Mouse (Mus musculus): ENCODE results near the gene Nfe2l2. TPM values are rescaled to one million over a fixed set of nuclear protein-coding genes. Genes with fewer than 3 reads are reported as not detected.

Nfe2l2 gene
- 39.4 and 41.5 TPM in 2 replicates for polyA plus RNA-seq (2015; fragmentation: Nextera tagmentation; extraction: Ambion mirVana)

- WGBS = under 1% methylated on average over 58 of the region's 58 CpGs
- peaks cover 35% of the 10 kb centered on the region for H3K4me1 ChIP-seq
- peak within 1 kb of the TSS; percentile 77 for H3K4me2 ChIP-seq
- peak within 1 kb of the TSS; percentile 83 for H3K4me3 ChIP-seq
- no peaks in the 10 kb centered on the region for H3K27me3 ChIP-seq
- peak within 1 kb of the TSS; percentile 98 for H3K27ac ChIP-seq
- peaks cover 4% of the 10 kb centered on the region; the same call in 1 of the 2 replicates for H3K9me3 ChIP-seq
- 0 out of 2 replicates have a peak, but pooled peaks cover 1% of the 10 kb centered on the region for H3K36me3 ChIP-seq
- peak; percentile 89 for ATAC-seq (ENCODE audit: insufficient number of reproducible peaks, insufficient read depth, low FRiP score, low TSS enrichment, low read depth)
- H3K9ac ChIP-seq = peak within 1 kb of the TSS; percentile 91
Measured at GRCm38 (mm10) chr2:75704234-75705161, at the start of gene Nfe2l2. Gene Nfe2l2, minus strand, starts transcription at chr2:75704641.

- no peaks in the 10 kb centered on the region for H3K9me3 ChIP-seq
- H3K4me2 ChIP-seq = no peak overlapping the region
- 87% methylated on average over 22 of the region's 22 CpGs for WGBS
- H3K36me3 ChIP-seq = no peaks in the 10 kb centered on the region
- peaks cover 17% of the 10 kb centered on the region for H3K4me1 ChIP-seq
- no peak overlapping the region for H3K9ac ChIP-seq
- no peak overlapping the region for H3K27ac ChIP-seq
- H3K4me3 ChIP-seq = no peak overlapping the region
- ATAC-seq (ENCODE audit: insufficient number of reproducible peaks, insufficient read depth, low FRiP score, low TSS enrichment, low read depth) = no peak
- no peaks in the 10 kb centered on the region for H3K27me3 ChIP-seq
Measured at GRCm38 (mm10) chr2:75752306-75753175, 48.1 kb upstream of the Nfe2l2 start.

- no peak for ATAC-seq (ENCODE audit: insufficient number of reproducible peaks, insufficient read depth, low FRiP score, low TSS enrichment, low read depth)
- Histone ChIP-seq H3K9ac (no peak overlapping the region), H3K4me3 (no peak overlapping the region), H3K27ac (no peak overlapping the region), H3K4me1 (peaks cover 10% of the 10 kb centered on the region), H3K9me3 (no peaks in the 10 kb centered on the region), H3K27me3 (no peaks in the 10 kb centered on the region), H3K4me2 (no peak overlapping the region), H3K36me3 (no peaks in the 10 kb centered on the region)
- WGBS = 63% methylated on average over 6 of the region's 6 CpGs
Measured at GRCm38 (mm10) chr2:75751896-75752295, 47.5 kb upstream of the Nfe2l2 start.

GRCm38 (mm10) chr2:75750869-75751268, 46.4 kb upstream of the Nfe2l2 start:
- no peak for ATAC-seq (ENCODE audit: insufficient number of reproducible peaks, insufficient read depth, low FRiP score, low TSS enrichment, low read depth)
- Histone ChIP-seq H3K4me1 (peaks cover under 1% of the 10 kb centered on the region; the same call in 1 of the 2 replicates), H3K27me3 (no peaks in the 10 kb centered on the region), H3K36me3 (no peaks in the 10 kb centered on the region), H3K9ac (no peak overlapping the region), H3K9me3 (no peaks in the 10 kb centered on the region), H3K4me2 (no peak overlapping the region), H3K4me3 (no peak overlapping the region), H3K27ac (no peak overlapping the region)
- WGBS = 81% methylated on average over 10 of the region's 10 CpGs

GRCm38 (mm10) chr2:75750043-75750718, 45.7 kb upstream of the Nfe2l2 start:
- H3K9ac ChIP-seq = no peak overlapping the region
- no peaks in the 10 kb centered on the region for H3K9me3 ChIP-seq
- WGBS = 76% methylated on average over 2 of the region's 2 CpGs

GRCm38 (mm10) chr2:75748841-75749240, 44.4 kb upstream of the Nfe2l2 start:
- H3K4me2 ChIP-seq = no peak overlapping the region
- no peak overlapping the region for H3K4me3 ChIP-seq
- H3K9ac ChIP-seq = no peak overlapping the region
- no peak overlapping the region for H3K27ac ChIP-seq
- no peaks in the 10 kb centered on the region for H3K4me1 ChIP-seq
- no peaks in the 10 kb centered on the region for H3K9me3 ChIP-seq
- H3K36me3 ChIP-seq = no peaks in the 10 kb centered on the region
- no peaks in the 10 kb centered on the region for H3K27me3 ChIP-seq
- ATAC-seq (ENCODE audit: insufficient number of reproducible peaks, insufficient read depth, low FRiP score, low TSS enrichment, low read depth) = no peak
- 40% methylated on average over 6 of the region's 6 CpGs for WGBS

More at GRCm38 (mm10) chr2:75750043-75750718, 45.7 kb upstream of the Nfe2l2 start:
- Histone ChIP-seq H3K4me2 (no peak overlapping the region), H3K4me1 (no peaks in the 10 kb centered on the region), H3K36me3 (no peaks in the 10 kb centered on the region), H3K27ac (no peak overlapping the region), H3K4me3 (no peak overlapping the region), H3K27me3 (no peaks in the 10 kb centered on the region)
- no peak for ATAC-seq (ENCODE audit: insufficient number of reproducible peaks, insufficient read depth, low FRiP score, low TSS enrichment, low read depth)

GRCm38 (mm10) chr2:75737006-75737503, 32.6 kb upstream of the Nfe2l2 start:
- ATAC-seq (ENCODE audit: insufficient number of reproducible peaks, insufficient read depth, low FRiP score, low TSS enrichment, low read depth) = no peak
- Histone ChIP-seq H3K4me2 (no peak overlapping the region), H3K9me3 (no peaks in the 10 kb centered on the region), H3K36me3 (no peaks in the 10 kb centered on the region), H3K4me3 (no peak overlapping the region), H3K4me1 (no peaks in the 10 kb centered on the region), H3K27ac (no peak overlapping the region), H3K27me3 (no peaks in the 10 kb centered on the region), H3K9ac (no peak overlapping the region)
- 73% methylated on average over 2 of the region's 2 CpGs for WGBS

GRCm38 (mm10) chr2:75734196-75734865, 29.9 kb upstream of the Nfe2l2 start:
- H3K36me3 ChIP-seq = no peaks in the 10 kb centered on the region
- H3K4me2 ChIP-seq = no peak overlapping the region
- H3K27me3 ChIP-seq = no peaks in the 10 kb centered on the region
- no peaks in the 10 kb centered on the region for H3K4me1 ChIP-seq
- no peaks in the 10 kb centered on the region for H3K9me3 ChIP-seq
- H3K27ac ChIP-seq = no peak overlapping the region
- H3K4me3 ChIP-seq = no peak overlapping the region
- ATAC-seq (ENCODE audit: insufficient number of reproducible peaks, insufficient read depth, low FRiP score, low TSS enrichment, low read depth) = no peak
- 70% methylated on average over 5 of the region's 5 CpGs for WGBS
- no peak overlapping the region for H3K9ac ChIP-seq

GRCm38 (mm10) chr2:75733177-75733576, 28.7 kb upstream of the Nfe2l2 start:
- WGBS = 91% methylated on average over 7 of the region's 7 CpGs
- Histone ChIP-seq H3K9me3 (no peaks in the 10 kb centered on the region), H3K9ac (no peak overlapping the region), H3K27me3 (no peaks in the 10 kb centered on the region), H3K36me3 (no peaks in the 10 kb centered on the region), H3K27ac (no peak overlapping the region), H3K4me2 (no peak overlapping the region), H3K4me3 (no peak overlapping the region), H3K4me1 (no peaks in the 10 kb centered on the region)
- ATAC-seq (ENCODE audit: insufficient number of reproducible peaks, insufficient read depth, low FRiP score, low TSS enrichment, low read depth) = no peak

- no peak overlapping the region for H3K9ac ChIP-seq
- H3K9me3 ChIP-seq = no peaks in the 10 kb centered on the region
- no peak for ATAC-seq (ENCODE audit: insufficient number of reproducible peaks, insufficient read depth, low FRiP score, low TSS enrichment, low read depth)
- no peaks in the 10 kb centered on the region for H3K4me1 ChIP-seq
- WGBS = 58% methylated on average over 2 of the region's 2 CpGs
- no peak overlapping the region for H3K27ac ChIP-seq
- no peak overlapping the region for H3K4me2 ChIP-seq
- H3K36me3 ChIP-seq = no peaks in the 10 kb centered on the region
- no peaks in the 10 kb centered on the region for H3K27me3 ChIP-seq
- no peak overlapping the region for H3K4me3 ChIP-seq
Measured at GRCm38 (mm10) chr2:75731929-75732328, 27.5 kb upstream of the Nfe2l2 start.

All from embryonic facial prominence, embryonic 13.5 days (tissue).